Mouse (Mus musculus) MEL (cell line): Measurements from ENCODE around the gene Gpsm2.
"Not testable (repeated sequence)": the region's sequence is repeated elsewhere in the genome, so short reads cannot be mapped to it uniquely, and the experiment has no call there.

ENCODE experiments used
- CTCF ChIP-seq, 3 experiments: IDR thresholded peaks in 2 of 3; conservative IDR thresholded peaks in 1 of 3; 2 replicates each; pipeline ENCODE4 v1.5.1; 2011 to 2012; ENCODE audit warnings: low read length in 3 of 3, low read depth in 2 of 3, mild to moderate bottlenecking in 2 of 3, improper control_type of control experiment in 1 of 3, inconsistent platforms in 1 of 3, mixed read lengths in 1 of 3, moderate library complexity in 1 of 3; ENCODE audit not compliant: control insufficient read depth in 1 of 3, insufficient read depth in 1 of 3, poor library complexity in 1 of 3, severe bottlenecking in 1 of 3
- EP300 ChIP-seq, 2 experiments: IDR thresholded peaks; 2 replicates each; pipeline ENCODE4 v1.6.1; 2011; ENCODE audit warnings: improper control_type of control experiment in 2 of 2, low read length in 2 of 2, low read depth in 1 of 2, mild to moderate bottlenecking in 1 of 2
- MXI1 ChIP-seq: IDR thresholded peaks from 2 replicates; pipeline ENCODE4 v1.6.1; 2011; ENCODE audit warnings: mild to moderate bottlenecking, low read depth, low read length, improper control_type of control experiment
- NELFE ChIP-seq: IDR thresholded peaks from 2 replicates; pipeline ENCODE4 v1.6.1; 2011; ENCODE audit warnings: low read depth, low read length, improper control_type of control experiment
- POLR2A ChIP-seq, 2 experiments: IDR thresholded peaks; 2 replicates each; pipeline ENCODE4 v1.6.1; 2011 to 2012; ENCODE audit warnings: low read length in 2 of 2, mild to moderate bottlenecking in 2 of 2, control low read depth in 1 of 2, improper control_type of control experiment in 1 of 2, low read depth in 1 of 2, moderate library complexity in 1 of 2; ENCODE audit not compliant: control insufficient read depth in 1 of 2, insufficient read depth in 1 of 2, poor library complexity in 1 of 2
- POLR2AphosphoS2 ChIP-seq: IDR thresholded peaks from 2 replicates; pipeline ENCODE4 v1.6.1; 2011; ENCODE audit warnings: low read length, improper control_type of control experiment
- RAD21 ChIP-seq: IDR thresholded peaks from 2 replicates; pipeline ENCODE4 v1.6.1; 2011; ENCODE audit warnings: mild to moderate bottlenecking, low read depth, low read length, improper control_type of control experiment
- TCF12 ChIP-seq: IDR thresholded peaks from 2 replicates; pipeline ENCODE4 v1.6.1; 2014; ENCODE audit warnings: low read depth, mild to moderate bottlenecking, inconsistent platforms, low read length, improper control_type of control experiment, moderate library complexity
- USF1 ChIP-seq: IDR thresholded peaks from 2 replicates; pipeline ENCODE4 v1.6.1; 2014; ENCODE audit warnings: low read depth, mild to moderate bottlenecking, inconsistent platforms, low read length, improper control_type of control experiment, moderate library complexity

- TF ChIP-seq CTCF (IDR thresholded peaks at IDR 0.05 in 2 of 3, conservative IDR thresholded peaks at IDR 0.05 in 1 of 3; ENCODE audit: control insufficient read depth in 1 of 3, insufficient read depth in 1 of 3, low read depth in 2 of 3, low read length in 3 of 3, poor library complexity in 1 of 3, severe bottlenecking in 1 of 3); POLR2A (IDR thresholded peaks at IDR 0.05; ENCODE audit: control insufficient read depth in 1 of 2, insufficient read depth in 1 of 2, low read depth in 1 of 2, low read length in 2 of 2, poor library complexity in 1 of 2); POLR2AphosphoS2; RAD21; EP300 (IDR thresholded peaks at IDR 0.05; ENCODE audit: low read depth in 1 of 2, low read length in 2 of 2); MXI1; NELFE; TCF12; USF1: not testable (repeated sequence)
Measured at GRCm38 (mm10) chr3:108647681-108648080, 74.4 kb downstream of the Gpsm2 start.
